Comparison of ENCODE assay signal across 8 mouse cellular contexts in the genomic region with DNA sequence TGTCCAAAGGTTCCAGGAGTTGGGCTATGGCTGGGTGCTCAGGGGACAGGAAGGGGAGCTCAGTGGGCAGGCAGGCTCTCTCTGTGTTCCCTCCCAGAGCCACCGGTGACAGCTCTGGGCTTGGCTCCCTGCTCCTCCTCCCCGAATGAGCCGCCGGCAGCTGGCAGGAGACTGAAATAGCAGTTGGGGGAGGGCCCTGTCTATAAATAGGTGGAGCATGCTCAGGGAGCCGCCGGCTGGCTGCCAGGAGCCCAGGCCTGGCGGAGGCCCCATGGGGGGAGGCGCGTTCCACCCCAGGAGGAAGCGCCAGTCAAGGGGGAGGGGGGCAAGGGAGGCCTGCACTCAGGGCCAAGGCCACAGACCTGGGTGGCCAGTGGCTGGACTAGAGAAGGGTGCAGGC. TPM values are rescaled to one million over a fixed set of nuclear protein-coding genes. Genes with fewer than 3 reads are reported as not detected.
DNase-seq lines count a peak whose midpoint lies in the region; ATAC-seq lines count a peak whose summit lies in the region.

No protein-coding gene starts in this region.

- no peaks in the 10 kb centered on the region for H3K27me3 ChIP-seq in megakaryocyte, embryonic 14.5 days (replicated peaks)

- no peaks in the 10 kb centered on the region for H3K9me3 ChIP-seq in megakaryocyte, embryonic 14.5 days

- H3K36me3 ChIP-seq in megakaryocyte, embryonic 14.5 days (replicated peaks; ENCODE audit: low read length): peaks cover 95% of the 10 kb centered on the region

- DNase-seq in adipocyte (ENCODE audit: low spot score): peak; percentile 97
- DNase-seq in embryo, embryonic 10 days (ENCODE audit: low spot score): peak; percentile 88
- peak; percentile 97 for DNase-seq in gastrocnemius, postnatal 10 days
- peak; percentile 91 to 97 for DNase-seq in left cerebral cortex, adult 9 months (ENCODE audit: low spot score in 2 of 2)
- DNase-seq in right cerebral cortex, adult 2 months (ENCODE audit: low spot score in 2 of 2): peak; percentile 95 to 96
- DNase-seq in urinary bladder, postnatal 10 days (ENCODE audit: low spot score): peak; percentile 79

- peak; percentile 89 for ATAC-seq in inflammation-experienced regulatory T-cells, adult 6 months

- peaks cover 100% of the 10 kb centered on the region for H3K4me1 ChIP-seq in megakaryocyte, embryonic 14.5 days

- peak overlapping the region; percentile 99 for H3K4me3 ChIP-seq in megakaryocyte, embryonic 14.5 days (replicated peaks)

RNA-seq across cellular contexts. Expression of a gene that starts 11.2 kb away (rescaled TPM):
- 10 to 100 TPM; 68.5 to 86.9 TPM for total RNA-seq in gastrocnemius, postnatal 10 days (2021)
- 1 to 10 TPM; 6.8 to 8.2 (median 7.7) TPM for polyA plus RNA-seq in inflammation-experienced regulatory T-cells, adult 6 months (2017; shearing (Covaris generic))
- 384 and 644 TPM in 2 replicates for polyA plus RNA-seq in megakaryocyte, embryonic 14.5 days (2012; ENCODE audit: insufficient read depth, low replicate concordance)

RNA-seq across cellular contexts. Expression of a gene that starts 29.4 kb away (rescaled TPM):
- total RNA-seq in gastrocnemius, postnatal 10 days (2021): 10 to 100 TPM; 32.2 to 34.6 TPM
- 10 to 100 TPM; 18.7 to 39.7 (median 37.9) TPM for polyA plus RNA-seq in inflammation-experienced regulatory T-cells, adult 6 months (2017; shearing (Covaris generic))
- polyA plus RNA-seq in megakaryocyte, embryonic 14.5 days (2012; ENCODE audit: insufficient read depth, low replicate concordance): 32.9 and 73.3 TPM in 2 replicates

RNA-seq across cellular contexts. Expression of a gene that starts 29.9 kb away (rescaled TPM):
- total RNA-seq in gastrocnemius, postnatal 10 days (2021): 1 to 10 TPM in 1 of 2 experiments, under 1 TPM in 1; 0.99 to 1.2 TPM
- polyA plus RNA-seq in inflammation-experienced regulatory T-cells, adult 6 months (2017; shearing (Covaris generic)): 1 to 10 TPM in 2 of 3 experiments, under 1 TPM in 1; 0.95 to 7.0 (median 1.5) TPM
- polyA plus RNA-seq in megakaryocyte, embryonic 14.5 days (2012; ENCODE audit: insufficient read depth, low replicate concordance): 2.6 and 4.2 TPM in 2 replicates

RNA-seq across cellular contexts. Expression of a gene that starts 33.7 kb away (rescaled TPM):
- total RNA-seq in gastrocnemius, postnatal 10 days (2021): 10 to 100 TPM; 83.1 to 84.4 TPM
- 10 to 100 TPM; 58.3 to 99.6 (median 68.0) TPM for polyA plus RNA-seq in inflammation-experienced regulatory T-cells, adult 6 months (2017; shearing (Covaris generic))
- 36.7 and 120 TPM in 2 replicates for polyA plus RNA-seq in megakaryocyte, embryonic 14.5 days (2012; ENCODE audit: insufficient read depth, low replicate concordance)

RNA-seq across cellular contexts. Expression of a gene that starts 49.8 kb away (rescaled TPM):
- total RNA-seq in gastrocnemius, postnatal 10 days (2021): 10 to 100 TPM; 48.7 to 54.4 TPM
- polyA plus RNA-seq in inflammation-experienced regulatory T-cells, adult 6 months (2017; shearing (Covaris generic)): not detected
- not detected in 2 replicates for polyA plus RNA-seq in megakaryocyte, embryonic 14.5 days (2012; ENCODE audit: insufficient read depth, low replicate concordance)

Comparison
In these comparisons a context has a peak if more than half of its experiments do, and no peak if none do; other contexts are left out.
1. Peak in every context shown above with its lines: DNase-seq, ATAC-seq and H3K4me3 ChIP-seq.
2. RNA of a gene that starts 11.2 kb away (polyA plus RNA-seq): 384 to 644 TPM in megakaryocyte, embryonic 14.5 days; 6.8 to 8.2 TPM in inflammation-experienced regulatory T-cells, adult 6 months; every median in the first group is over 10 times any median in the second.